Mouse (Mus musculus) bone marrow, adult 2 months (tissue): ENCODE measurements at regions not wholly inside any gene's neighbourhood (a gene's known extent, or its start where the extent isn't known, plus 50 kb on each side); places are given as distances from the start of the nearest gene placed in this dataset.

ENCODE experiments used
- H3K27ac ChIP-seq: fragments of 200-500 bp; 2 replicates; pipeline ENCODE4 v1.5.1; 2012; ENCODE audit warnings: low read depth, mild to moderate bottlenecking, control low read depth, inconsistent platforms, low read length; ENCODE audit not compliant: control insufficient read depth, poor library complexity, insufficient read depth
- H3K4me1 ChIP-seq: fragments of 200-500 bp; 2 replicates; pipeline ENCODE4 v1.6.1; 2011; ENCODE audit warnings: low read length; ENCODE audit not compliant: control insufficient read depth, insufficient read depth
- H3K4me3 ChIP-seq: fragments of 200-500 bp; replicated peaks from 2 replicates; pipeline ENCODE3; 2011; ENCODE audit warnings: mild to moderate bottlenecking, low read depth, low read length, control low read depth; ENCODE audit not compliant: control insufficient read depth
- CTCF ChIP-seq: fragments of 200-500 bp; IDR thresholded peaks from 2 replicates; pipeline ENCODE4 v1.5.1; 2011; ENCODE audit warnings: low read length, control low read depth; ENCODE audit not compliant: control insufficient read depth, insufficient read depth
- POLR2A ChIP-seq: fragments of 200-500 bp; IDR thresholded peaks from 2 replicates; pipeline ENCODE4 v1.6.1; 2011; ENCODE audit warnings: low read depth, mild to moderate bottlenecking, control low read depth, low read length, borderline replicate concordance; ENCODE audit not compliant: control insufficient read depth
- WGBS: fragments of 180-500 bp; shearing (Covaris S2); methylation state at CpG from one replicate; pipeline ENCODE4 v1.1.7; 2018; 5-methylcytosine and 5-hydroxymethylcytosine counted together

DNA sequence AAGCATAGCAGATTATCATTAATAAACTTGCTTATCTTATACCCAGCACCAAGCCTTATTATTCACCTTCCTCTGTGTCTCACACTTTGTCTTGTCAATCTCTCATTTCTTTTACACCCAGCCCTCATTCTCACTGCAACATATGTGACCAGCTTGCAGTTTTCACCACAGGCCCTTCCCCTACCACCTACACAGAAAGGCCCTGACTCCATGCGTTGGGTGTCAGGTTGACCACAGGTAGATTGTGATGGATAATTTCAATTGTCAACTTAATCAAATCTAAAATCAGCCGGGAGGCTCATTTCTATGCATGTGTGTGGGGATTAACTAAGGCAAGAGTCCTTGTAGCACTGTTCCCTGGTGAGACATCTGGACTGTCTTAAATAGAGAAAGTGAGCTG is 72.4 kb upstream of the Rbpj start:
- TF ChIP-seq POLR2A, result no peak
- TF ChIP-seq CTCF, result no peak
- H3K4me1 ChIP-seq, result no peaks in the 10 kb centered on the region
- WGBS, result 81% methylated on average over 2 of the region's 2 CpGs
- no peak overlapping the region for H3K4me3 ChIP-seq
- no peak overlapping the region for H3K27ac ChIP-seq

DNA sequence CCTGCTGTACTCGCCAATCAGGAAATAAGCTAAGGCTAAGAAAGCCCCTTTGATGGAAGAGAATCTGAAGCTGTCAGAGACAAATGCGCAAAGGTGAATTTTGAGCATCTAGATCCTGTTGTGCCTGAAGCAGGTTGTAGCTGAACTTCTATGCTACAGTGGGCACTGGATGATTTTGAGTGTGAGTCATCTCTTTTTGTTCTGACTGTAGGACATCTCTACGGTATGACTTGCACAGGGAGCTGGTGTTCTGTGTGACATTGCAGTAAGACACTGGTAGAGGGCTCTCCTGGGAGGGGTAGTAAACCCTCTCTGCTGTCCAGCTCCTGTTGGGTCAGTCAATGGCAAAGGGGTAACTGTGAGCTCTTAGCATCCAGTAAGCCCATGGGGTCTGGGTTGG is 71.4 kb upstream of the Rbpj start:
- H3K27ac ChIP-seq, result no peak overlapping the region
- no peaks in the 10 kb centered on the region for H3K4me1 ChIP-seq
- no peak overlapping the region for H3K4me3 ChIP-seq
- TF ChIP-seq POLR2A (no peak), CTCF (no peak)
- WGBS, result 83% methylated on average over 3 of the region's 3 CpGs

DNA sequence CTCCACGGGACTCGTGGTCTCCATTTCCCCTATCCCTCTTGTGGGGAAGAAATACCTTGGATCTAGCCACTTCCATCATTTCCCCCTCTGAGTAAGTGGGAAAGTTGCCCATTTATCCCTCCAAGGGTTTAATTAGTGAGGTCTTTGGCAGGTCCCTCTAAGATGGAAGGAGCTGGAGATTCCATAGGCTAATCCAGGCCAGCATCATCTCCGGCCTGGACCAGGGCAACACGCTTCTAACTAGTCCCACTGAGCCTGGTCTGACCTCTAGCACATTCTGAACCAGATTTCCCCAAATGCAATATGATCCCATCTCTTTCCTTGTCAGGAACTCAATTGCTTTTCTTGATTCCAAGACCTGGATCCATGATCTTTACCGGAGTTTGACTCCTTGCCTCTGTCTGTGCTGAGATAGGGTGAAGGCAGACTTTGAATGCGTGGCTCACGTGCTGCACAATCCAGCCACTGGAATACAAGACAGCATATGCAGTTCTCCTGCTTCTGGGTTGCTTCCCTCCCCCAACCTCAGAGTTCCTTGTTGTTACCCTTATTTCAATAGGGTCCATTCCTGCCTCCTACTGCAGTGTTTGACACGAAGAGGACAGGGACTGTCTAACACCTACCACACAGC is 67.4 kb upstream of the Rbpj start:
- no peak overlapping the region for H3K4me3 ChIP-seq
- 80% methylated on average over 8 of the region's 8 CpGs for WGBS
- no peak for TF ChIP-seq CTCF
- TF ChIP-seq POLR2A, result no peak
- H3K4me1 ChIP-seq, result no peaks in the 10 kb centered on the region; the same call in none of the 2 replicates
- no peak overlapping the region for H3K27ac ChIP-seq

- WGBS, result 35% methylated on average over 4 of the region's 4 CpGs
- H3K4me1 ChIP-seq, result peaks cover 2% of the 10 kb centered on the region
- TF ChIP-seq CTCF, result no peak
- TF ChIP-seq POLR2A, result no peak
- H3K27ac ChIP-seq, result no peak overlapping the region
- no peak overlapping the region for H3K4me3 ChIP-seq
Measured at GRCm38 (mm10) chr5:53401093-53401492, 64.9 kb upstream of the Rbpj start.

- no peak for TF ChIP-seq POLR2A
- TF ChIP-seq CTCF, result no peak
- 71% methylated on average over 4 of the region's 4 CpGs for WGBS
- Histone ChIP-seq H3K4me3 (no peak overlapping the region), H3K4me1 (peaks cover 2% of the 10 kb centered on the region), H3K27ac (no peak overlapping the region)
Measured at GRCm38 (mm10) chr5:53402022-53402421, 63.9 kb upstream of the Rbpj start.

DNA sequence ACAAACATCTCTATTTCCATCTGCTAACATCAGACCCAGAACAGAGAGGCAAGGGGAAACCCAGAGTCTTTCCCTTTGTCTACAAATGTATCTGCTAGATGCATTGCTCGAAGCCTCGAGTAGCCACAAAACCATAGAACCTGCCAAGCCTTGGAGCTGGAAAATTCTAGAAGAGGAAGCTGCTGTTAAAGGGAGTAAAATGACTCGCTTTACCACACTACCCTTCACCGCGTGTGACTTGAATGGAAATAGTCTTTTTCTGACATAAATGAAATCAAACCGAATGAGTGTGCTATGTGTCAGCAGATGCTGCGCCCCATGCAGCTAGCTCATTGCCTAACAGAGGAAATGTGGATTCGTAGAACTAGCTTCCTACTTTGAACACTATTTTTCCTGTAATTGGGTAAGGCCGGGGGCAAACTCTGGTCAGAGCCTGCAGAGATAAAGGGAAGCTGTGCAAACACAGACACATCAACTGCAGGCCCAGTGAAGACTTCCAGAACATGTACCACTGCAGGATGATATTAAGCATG is 63.3 kb upstream of the Rbpj start:
- no peak overlapping the region for H3K4me3 ChIP-seq
- peaks cover 2% of the 10 kb centered on the region for H3K4me1 ChIP-seq
- WGBS, result 5% methylated on average over 9 of the region's 9 CpGs
- TF ChIP-seq POLR2A (no peak), CTCF (no peak)
- H3K27ac ChIP-seq, result no peak overlapping the region

- WGBS, result 81% methylated on average over 5 of the region's 5 CpGs
- TF ChIP-seq CTCF (no peak), POLR2A (no peak)
- H3K4me3 ChIP-seq, result no peak overlapping the region
- H3K4me1 ChIP-seq, result peaks cover 2% of the 10 kb centered on the region
- H3K27ac ChIP-seq, result no peak overlapping the region
Measured at GRCm38 (mm10) chr5:53405929-53406328, 60.0 kb upstream of the Rbpj start.

GRCm38 (mm10) chr5:53407646-53408045 is 58.3 kb upstream of the Rbpj start:
- WGBS, result 84% methylated on average over 2 of the region's 2 CpGs
- H3K27ac ChIP-seq, result no peak overlapping the region
- no peak overlapping the region for H3K4me3 ChIP-seq
- peaks cover 2% of the 10 kb centered on the region for H3K4me1 ChIP-seq
- TF ChIP-seq CTCF, result no peak
- TF ChIP-seq POLR2A, result no peak
